Mouse (Mus musculus) myocyte (in vitro differentiated cells): Measurements from ENCODE around the gene Reep6.

Experiments
- CEBPB ChIP-seq: IDR thresholded peaks from 2 replicates; pipeline ENCODE4 v1.6.1; 2011; ENCODE audit warnings: mild to moderate bottlenecking, moderate library complexity; ENCODE audit not compliant: poor library complexity, insufficient read depth, severe bottlenecking
- E2F4 ChIP-seq: IDR thresholded peaks from one replicate; pipeline ENCODE4 v1.6.1; 2011; ENCODE audit warnings: mild to moderate bottlenecking, control low read depth, moderate library complexity; ENCODE audit not compliant: insufficient read depth
- MAX ChIP-seq: IDR thresholded peaks from one replicate; pipeline ENCODE4 v1.6.1; 2011; ENCODE audit warnings: low read depth, mild to moderate bottlenecking, control low read depth
- POLR2A ChIP-seq: IDR thresholded peaks from one replicate; pipeline ENCODE4 v1.6.1; 2011; ENCODE audit warnings: low read depth, mild to moderate bottlenecking, control low read depth, moderate library complexity; ENCODE audit not compliant: insufficient read length

DNA sequence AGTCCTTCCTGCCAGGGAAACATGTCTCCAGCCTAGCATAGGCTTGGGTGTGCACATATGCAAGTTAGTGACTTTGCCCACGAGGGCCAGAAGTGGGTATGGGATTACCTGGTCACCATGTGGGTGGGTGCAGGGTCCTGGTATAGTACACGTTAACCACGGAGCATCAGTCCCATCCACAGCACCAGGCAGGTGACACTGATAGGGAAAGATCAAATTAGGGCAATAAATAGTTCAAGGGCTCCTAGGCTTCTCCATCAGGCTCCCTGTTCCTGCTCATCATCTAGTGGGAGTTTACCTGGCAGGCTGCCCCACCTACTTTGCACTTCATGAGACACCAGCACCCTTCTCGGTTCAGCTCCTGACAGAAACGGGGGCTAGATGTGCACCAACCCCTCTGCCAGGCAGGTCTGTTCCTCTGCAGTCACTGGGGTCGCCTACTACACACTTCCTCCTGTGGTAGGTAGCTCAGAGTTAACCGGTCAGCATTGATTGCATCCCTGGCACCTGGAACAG lies 34.9 kb upstream of the Reep6 start:
- TF ChIP-seq POLR2A (no peak), MAX (no peak), E2F4 (no peak), CEBPB (no peak)
